Mouse (Mus musculus) embryonic stem cell, embryonic (primary cell): ENCODE data around the gene Gm14151.
"Not testable (repeated sequence)": the region's sequence is repeated elsewhere in the genome, so short reads cannot be mapped to it uniquely, and the experiment has no call there.

Experiments
- CTCF ChIA-PET, 4 experiments: fragments of 300-600 bp in 2 of 4; fragments of 350-600 bp in 2 of 4; sonication (Branson Sonifier 250); formaldehyde crosslinking; loops; one replicate each; lab custom pipeline; 2022; ENCODE audit warnings: inconsistent platforms in 2 of 4; lab: Charles Lee
- POLR2A ChIA-PET, 4 experiments: fragments of 300-600 bp in 2 of 4; fragments of 350-600 bp in 2 of 4; sonication (Branson Sonifier 250); formaldehyde crosslinking; loops; one replicate each; lab custom pipeline; 2022; ENCODE audit warnings: antibody characterized with exemption in 4 of 4, inconsistent platforms in 1 of 4; lab: Charles Lee

The Gm14151 gene

DNA sequence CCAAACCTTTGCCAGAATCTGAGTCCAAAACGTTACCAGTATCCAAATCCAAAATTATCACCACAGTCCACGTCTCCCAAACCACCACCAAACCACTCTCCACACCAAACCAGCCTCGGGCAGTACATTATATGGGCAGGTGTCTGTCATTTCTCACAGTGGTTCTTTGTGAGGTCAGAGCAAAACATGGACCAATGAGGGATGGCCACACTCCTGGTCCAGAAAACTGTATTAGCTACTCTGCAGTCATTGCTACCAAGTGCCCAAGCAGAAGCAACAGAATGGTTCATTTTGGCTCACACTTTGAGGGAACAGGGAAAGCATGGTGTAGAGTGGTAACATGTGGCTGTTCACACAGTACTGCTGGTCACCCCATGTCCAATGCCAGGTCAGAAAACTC lies at the start of gene Gm14151:
Gene Gm14151 (minus strand): TSS at position 101 of the 400 bp plus-strand sequence.
- POLR2A ChIA-PET, CTCF ChIA-PET: not testable (repeated sequence)

DNA sequence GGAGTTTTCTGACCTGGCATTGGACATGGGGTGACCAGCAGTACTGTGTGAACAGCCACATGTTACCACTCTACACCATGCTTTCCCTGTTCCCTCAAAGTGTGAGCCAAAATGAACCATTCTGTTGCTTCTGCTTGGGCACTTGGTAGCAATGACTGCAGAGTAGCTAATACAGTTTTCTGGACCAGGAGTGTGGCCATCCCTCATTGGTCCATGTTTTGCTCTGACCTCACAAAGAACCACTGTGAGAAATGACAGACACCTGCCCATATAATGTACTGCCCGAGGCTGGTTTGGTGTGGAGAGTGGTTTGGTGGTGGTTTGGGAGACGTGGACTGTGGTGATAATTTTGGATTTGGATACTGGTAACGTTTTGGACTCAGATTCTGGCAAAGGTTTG lies 5.8 kb upstream of the Gm14151 start, which contains the start of gene Gm14147:
Gene Gm14147 (plus strand): TSS at position 301 of the 400 bp plus-strand sequence.
- POLR2A ChIA-PET, CTCF ChIA-PET: not testable (repeated sequence)

DNA sequence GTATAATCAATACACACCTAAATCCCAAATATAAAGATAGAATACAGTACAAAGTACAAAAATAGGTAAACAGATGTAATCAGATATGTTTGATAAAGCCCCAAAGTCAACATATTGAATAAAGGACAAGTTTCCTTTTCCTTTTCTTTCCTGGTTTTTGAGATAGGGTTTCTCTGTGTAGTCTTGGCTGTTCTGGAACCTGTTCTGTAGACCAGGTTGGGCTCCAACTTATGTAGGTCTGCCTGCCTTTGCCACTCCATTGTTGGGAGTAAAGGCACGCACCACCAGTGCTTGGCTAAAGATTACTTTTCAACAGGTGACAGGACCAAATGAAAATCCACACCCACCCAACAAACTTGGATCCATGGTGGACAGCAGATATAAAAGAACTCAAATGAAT lies 35.5 kb downstream of the Gm14151 start:
- ChIA-PET POLR2A (no interaction called here), CTCF (no interaction called here)

DNA sequence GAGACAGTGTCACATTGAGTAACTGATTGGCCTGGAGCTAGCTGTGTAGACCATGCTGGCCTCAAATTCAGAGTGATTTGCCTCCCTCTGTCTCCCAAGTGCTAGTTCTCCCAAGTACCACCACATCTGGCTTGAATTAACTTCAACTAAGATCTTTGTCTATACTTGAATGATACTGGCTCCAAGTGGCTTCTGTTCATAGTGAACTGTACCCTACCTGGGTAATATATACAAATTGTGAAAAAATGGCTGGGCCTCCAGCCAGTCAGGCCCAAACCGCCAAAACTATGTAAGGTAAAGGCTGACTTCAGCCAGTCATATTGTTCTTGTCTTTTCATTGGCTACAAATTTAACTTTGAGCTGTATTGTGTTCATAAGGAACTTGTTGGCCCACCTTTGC lies 51.7 kb downstream of the Gm14151 start:
- CTCF ChIA-PET: interaction anchor here in 2 of 4 experiments (0.6 to 1.0 kb wide), 2 partner anchors 16 to 279 kb away, joined by 3 to 7 read pairs; no protein-coding TSS in a partner anchor
- POLR2A ChIA-PET: interaction anchor here in 3 of 4 experiments (0.6 to 8.3 kb wide), 33 partner anchors 13 to 401 kb away, joined by 3 to 91 read pairs (median 6); partner anchors contain the start of genes Abhd12 (in 2 of the 3), Entpd6 (in 1 of the 3), Gins1 (in 1 of the 3) and Pygb (in 1 of the 3)

DNA sequence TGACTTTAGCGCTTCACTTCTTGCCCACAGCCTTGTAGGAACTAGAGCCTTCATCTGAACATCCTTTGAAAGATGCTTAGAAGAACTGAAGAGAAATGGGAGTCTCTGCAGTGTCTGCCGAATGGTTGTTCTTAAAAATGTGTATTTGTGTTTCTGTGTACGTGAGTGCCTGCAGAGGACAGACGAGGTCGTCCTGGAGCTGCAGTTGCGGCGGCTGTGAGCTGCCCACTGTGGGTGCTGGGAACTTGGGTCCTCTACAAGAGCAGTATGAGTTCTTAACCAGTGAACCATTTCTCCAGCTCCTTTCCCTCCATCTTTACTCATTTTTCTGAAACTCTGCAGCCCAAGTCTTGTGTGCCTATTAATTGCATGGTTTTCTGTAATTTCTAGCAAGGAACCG lies 52.4 kb downstream of the Gm14151 start:
- POLR2A ChIA-PET: interaction anchor here in 3 of 4 experiments (0.5 to 8.3 kb wide), 76 partner anchors 11 to 1304 kb away, joined by 3 to 91 read pairs (median 4); partner anchors contain the start of genes Abhd12 (in 2 of the 3), Gins1 (in 2 of the 3), Entpd6 (in 1 of the 3) and Pygb (in 1 of the 3)
- CTCF ChIA-PET: interaction anchor here in 1 of 4 experiments (1.0 to 1.3 kb wide), 2 partner anchors 278 to 291 kb away, joined by 3 to 5 read pairs; partner anchors contain the start of gene Entpd6

DNA sequence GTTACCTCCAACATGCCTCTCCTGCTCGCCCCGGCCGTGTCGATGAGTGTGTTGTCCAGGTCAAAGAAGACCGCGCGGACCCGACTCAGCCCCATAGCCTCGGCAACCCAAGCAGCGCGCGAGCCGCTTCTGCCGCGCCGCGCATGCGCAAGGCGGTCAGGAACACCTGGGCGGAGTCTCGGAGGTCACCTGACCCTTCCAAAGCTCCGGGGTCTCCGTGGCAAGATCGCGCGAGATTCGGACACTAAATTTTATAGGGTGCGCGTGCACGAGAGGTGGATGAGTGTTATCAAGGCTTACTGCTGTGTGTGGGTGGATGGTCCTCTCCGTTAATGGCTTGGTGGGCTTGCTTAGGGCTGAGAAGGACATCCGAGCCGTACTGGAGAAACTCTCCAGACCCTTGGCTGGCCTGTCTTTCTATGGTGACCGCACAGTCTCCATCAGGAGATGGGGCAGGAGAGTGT lies 52.9 kb downstream of the Gm14151 start, which contains the start of the genes Ninl and Nanp:
Gene Ninl (minus strand): TSS at position 151 of the 464 bp plus-strand sequence.
Gene Nanp (minus strand): TSS at position 167 of the 464 bp plus-strand sequence.
- ChIA-PET CTCF (interaction anchor here in 3 of 4 experiments (0.6 to 1.3 kb wide), 4 partner anchors 18 to 290 kb away, joined by 3 to 5 read pairs (median 3); partner anchors contain the start of gene Entpd6 (in 1 of the 3)), POLR2A (interaction anchor here in 3 of 4 experiments (0.5 to 8.3 kb wide), 89 partner anchors 11 to 1304 kb away, joined by 3 to 91 read pairs (median 4); partner anchors contain the start of genes Gins1 (in 3 of the 3), Abhd12 (in 2 of the 3), Entpd6 (in 1 of the 3) and Pygb (in 1 of the 3))

DNA sequence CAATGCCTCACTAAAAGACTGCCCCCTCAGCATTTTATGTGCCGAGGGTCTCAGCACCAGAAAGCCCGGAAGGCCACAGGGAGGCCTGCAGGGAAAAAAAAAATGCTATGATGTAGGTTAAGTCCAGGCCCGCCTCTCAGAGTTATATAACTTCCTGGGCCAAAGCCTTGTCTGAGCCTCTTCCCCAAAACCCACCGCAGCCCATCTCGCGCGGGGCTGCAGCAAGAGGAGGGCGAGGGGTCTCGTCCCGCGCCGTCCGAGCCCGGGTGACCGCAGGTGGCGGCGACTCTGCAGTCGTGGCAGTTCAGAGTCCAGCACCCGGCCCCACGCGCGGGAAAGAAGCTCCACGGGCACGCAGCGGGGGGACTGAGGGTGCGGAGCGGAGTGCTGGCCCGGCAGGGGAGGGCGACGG lies 53.3 kb downstream of the Gm14151 start:
- ChIA-PET CTCF (interaction anchor here in 3 of 4 experiments (0.6 to 1.3 kb wide), 4 partner anchors 17 to 290 kb away, joined by 3 to 5 read pairs (median 3); partner anchors contain the start of gene Entpd6 (in 1 of the 3)), POLR2A (interaction anchor here in 3 of 4 experiments (0.5 to 8.3 kb wide), 84 partner anchors 10 to 1305 kb away, joined by 3 to 91 read pairs (median 4); partner anchors contain the start of genes Gins1 (in 3 of the 3), Abhd12 (in 2 of the 3), Entpd6 (in 1 of the 3) and Pygb (in 1 of the 3))

DNA sequence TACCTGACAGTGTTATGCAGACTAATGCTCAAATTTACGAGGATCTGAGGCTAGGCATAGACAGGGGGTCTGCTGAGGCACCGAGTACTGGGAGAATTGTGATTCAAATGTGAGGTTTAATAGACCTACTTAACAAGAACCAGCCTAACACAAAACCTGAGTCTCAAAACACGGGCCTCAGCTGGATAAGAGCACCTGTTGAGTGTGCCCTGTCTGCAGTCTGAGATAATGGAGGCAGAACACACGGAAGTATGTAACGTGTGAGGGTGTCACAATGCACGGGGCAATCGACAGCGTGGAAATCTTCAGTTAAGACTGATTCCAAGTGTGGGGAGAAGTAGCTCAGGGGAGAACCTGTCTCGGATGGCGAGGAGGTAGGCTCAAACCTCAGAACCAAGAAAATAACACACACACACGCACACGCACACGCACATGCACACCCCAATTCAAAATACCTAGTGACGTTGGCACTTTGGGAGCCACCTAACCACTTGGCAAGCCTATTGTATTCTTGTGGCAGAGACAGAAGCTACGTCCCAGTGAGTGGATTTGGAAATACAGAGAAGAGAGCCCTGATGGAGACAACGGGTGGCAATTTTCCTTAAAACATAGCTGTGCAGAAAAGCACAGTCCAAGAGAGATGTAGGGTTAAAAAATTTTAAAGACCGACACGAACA lies 54.1 kb downstream of the Gm14151 start:
- CTCF ChIA-PET: no interaction called here
- POLR2A ChIA-PET: interaction anchor here in 3 of 4 experiments (0.5 to 8.3 kb wide), 33 partner anchors 9 to 595 kb away, joined by 3 to 91 read pairs (median 7); partner anchors contain the start of genes Abhd12 (in 2 of the 3), Gins1 (in 2 of the 3), Entpd6 (in 1 of the 3) and Snph (in 1 of the 3)

DNA sequence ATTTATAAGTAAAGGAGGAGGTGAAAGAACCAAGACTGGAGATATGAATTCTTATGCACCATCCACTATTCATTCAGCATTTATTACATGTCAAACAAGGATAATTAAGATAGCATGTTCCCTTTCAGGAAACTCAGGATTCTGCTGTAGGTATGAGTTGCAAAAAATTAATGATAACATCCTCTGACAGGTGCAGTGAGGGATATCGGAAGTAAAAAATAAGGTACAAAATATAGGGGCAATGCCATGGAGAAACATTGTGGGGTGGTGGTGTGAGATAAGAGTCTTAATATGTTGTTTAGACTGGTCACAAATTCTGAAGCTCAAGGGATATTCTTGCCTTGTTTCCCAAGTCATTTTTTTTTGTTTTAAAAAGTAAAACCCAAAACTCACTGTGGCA lies 54.9 kb downstream of the Gm14151 start:
- CTCF ChIA-PET: no interaction called here

More for the DNA sequence above, 54.9 kb downstream of the Gm14151 start:
- POLR2A ChIA-PET: interaction anchor here in 3 of 4 experiments (0.6 to 8.3 kb wide), 14 partner anchors 10 to 288 kb away, joined by 3 to 91 read pairs (median 6); partner anchors contain the start of gene Entpd6 (in 1 of the 3)
